Mouse (Mus musculus): Measurements from ENCODE around the gene Adra2a.

Adra2a gene

GRCm38 (mm10) chr19:54081303-54081702 lies 37.4 kb downstream of the Adra2a start:
- DNase-seq: no peak

- DNase-seq: no peak
These were observed 37.8 kb downstream of the Adra2a start for GRCm38 (mm10) chr19:54081716-54082165.

GRCm38 (mm10) chr19:54087319-54087718 lies 43.4 kb downstream of the Adra2a start:
- DNase-seq: no peak

GRCm38 (mm10) chr19:54093599-54093998 lies 49.6 kb downstream of the Adra2a start:
- no peak for DNase-seq

GRCm38 (mm10) chr19:54095716-54096115 lies 51.8 kb downstream of the Adra2a start:
- no peak for DNase-seq

- DNase-seq: no peak
These were observed 54.4 kb downstream of the Adra2a start for GRCm38 (mm10) chr19:54098367-54098766.
